Mouse (Mus musculus): ENCODE data around the gene Ano6. TPM values are rescaled to one million over a fixed set of nuclear protein-coding genes. Genes with fewer than 3 reads are reported as not detected.

Ano6 gene
- polyA plus RNA-seq, 2 experiments: 4.7 to 6.3 TPM

- Histone ChIP-seq H3K27ac (no peak overlapping the region), H3K27me3 (ENCODE audit: control insufficient read depth, insufficient read depth, low read length) (no peaks in the 10 kb centered on the region), H3K36me3 (replicated peaks; ENCODE audit: control insufficient read depth, insufficient read depth, low read depth) (no peaks in the 10 kb centered on the region), H3K9ac (replicated peaks) (no peak overlapping the region), H3K4me2 (ENCODE audit: low read depth) (no peak overlapping the region), H3K4me1 (replicated peaks; ENCODE audit: control insufficient read depth in 2 of 2, insufficient read depth in 2 of 2, low read length in 1 of 2) (no peaks in the 10 kb centered on the region; a peak in 1 of 4 replicates), H3K9me3 (ENCODE audit: control insufficient read depth, low read length) (no peaks in the 10 kb centered on the region), H3K4me3 (ENCODE audit: insufficient read depth in 1 of 2, low read depth in 2 of 2, low read length in 2 of 2) (no peak overlapping the region)
- no peak for DNase-seq (ENCODE audit: low read depth in 3 of 3, low spot score in 3 of 3)
- TF ChIP-seq CTCF (IDR thresholded peaks at IDR 0.05; ENCODE audit: low read depth) (no peak), EP300 (IDR thresholded peaks at IDR 0.05; ENCODE audit: low read depth) (no peak)
- 74% methylated on average over 10 of the region's 10 CpGs for WGBS (ENCODE audit: insufficient replicate concordance)
- no peak for ATAC-seq (ENCODE audit: insufficient read depth)
Observed at GRCm38 (mm10) chr15:95974021-95974597, 183.5 kb downstream of the Ano6 start.

GRCm38 (mm10) chr15:95976156-95976876 is 185.7 kb downstream of the Ano6 start:
- 54% methylated on average over 4 of the region's 4 CpGs for WGBS (ENCODE audit: insufficient replicate concordance)

DNA sequence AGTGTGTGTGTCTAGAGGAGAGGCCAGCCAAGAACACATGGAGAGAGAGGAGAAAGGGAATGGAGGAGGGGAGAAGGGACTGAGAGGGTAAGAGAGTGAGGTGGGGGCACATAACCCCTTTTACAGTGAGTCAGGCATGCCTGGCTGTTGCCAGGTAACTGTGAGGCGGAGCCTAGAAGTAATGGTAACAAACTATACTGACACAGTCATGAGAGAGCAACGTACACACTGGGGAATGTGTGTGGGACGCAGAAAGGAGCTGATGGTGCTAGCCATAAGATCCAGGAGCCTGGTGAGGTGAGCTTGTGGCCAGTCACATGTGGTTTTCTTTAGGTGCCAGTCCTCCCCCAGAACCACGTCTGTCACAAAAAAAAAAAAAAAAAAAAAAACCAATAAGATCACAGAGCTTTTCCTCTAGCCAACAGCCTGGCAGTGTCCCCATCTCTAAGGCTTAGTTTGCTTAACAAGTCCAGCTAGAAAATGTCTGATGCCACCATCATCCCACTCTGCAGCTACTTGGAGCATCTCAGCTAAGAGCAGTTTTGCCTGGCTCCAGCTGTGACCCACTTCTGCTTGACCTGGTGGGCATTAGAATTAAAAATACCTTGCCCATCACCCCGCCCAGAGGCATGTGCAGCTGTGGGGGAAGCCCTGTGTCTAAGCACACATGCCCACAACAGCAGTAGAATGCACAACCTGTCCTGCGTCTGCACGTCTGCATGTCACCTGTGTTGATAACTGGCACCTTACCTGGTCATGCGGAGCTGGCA is 186.7 kb downstream of the Ano6 start:
- no peaks in the 10 kb centered on the region; a peak in 1 of 4 replicates for H3K4me1 ChIP-seq (replicated peaks; ENCODE audit: control insufficient read depth in 2 of 2, insufficient read depth in 2 of 2, low read length in 1 of 2)
- no peaks in the 10 kb centered on the region for H3K27me3 ChIP-seq (ENCODE audit: control insufficient read depth, insufficient read depth, low read length)
- no peak overlapping the region for H3K4me2 ChIP-seq (ENCODE audit: low read depth)
- H3K4me3 ChIP-seq (ENCODE audit: insufficient read depth in 1 of 2, low read depth in 2 of 2, low read length in 2 of 2): no peak overlapping the region
- H3K9me3 ChIP-seq (ENCODE audit: control insufficient read depth, low read length): no peaks in the 10 kb centered on the region
- no peak overlapping the region for H3K27ac ChIP-seq
- 54% methylated on average over 8 of the region's 8 CpGs for WGBS (ENCODE audit: insufficient replicate concordance)
- no peak for TF ChIP-seq CTCF (IDR thresholded peaks at IDR 0.05; ENCODE audit: low read depth)
- no peak for TF ChIP-seq EP300 (IDR thresholded peaks at IDR 0.05; ENCODE audit: low read depth)
- ATAC-seq (ENCODE audit: insufficient read depth) (no peak), DNase-seq (ENCODE audit: low read depth in 3 of 3, low spot score in 3 of 3) (no peak)
- no peak overlapping the region for H3K9ac ChIP-seq (replicated peaks)
- no peaks in the 10 kb centered on the region for H3K36me3 ChIP-seq (replicated peaks; ENCODE audit: control insufficient read depth, insufficient read depth, low read depth)

More at GRCm38 (mm10) chr15:95976156-95976876, 185.7 kb downstream of the Ano6 start:
- H3K9me3 ChIP-seq (ENCODE audit: control insufficient read depth, low read length): no peaks in the 10 kb centered on the region
- ATAC-seq (ENCODE audit: insufficient read depth) (no peak), DNase-seq (ENCODE audit: low read depth in 3 of 3, low spot score in 3 of 3) (no peak)
- no peak for TF ChIP-seq EP300 (IDR thresholded peaks at IDR 0.05; ENCODE audit: low read depth)
- no peak for TF ChIP-seq CTCF (IDR thresholded peaks at IDR 0.05; ENCODE audit: low read depth)
- no peaks in the 10 kb centered on the region for H3K27me3 ChIP-seq (ENCODE audit: control insufficient read depth, insufficient read depth, low read length)
- H3K4me2 ChIP-seq (ENCODE audit: low read depth): no peak overlapping the region
- no peak overlapping the region for H3K9ac ChIP-seq (replicated peaks)
- H3K36me3 ChIP-seq (replicated peaks; ENCODE audit: control insufficient read depth, insufficient read depth, low read depth): no peaks in the 10 kb centered on the region
- no peak overlapping the region for H3K27ac ChIP-seq
- H3K4me3 ChIP-seq (ENCODE audit: insufficient read depth in 1 of 2, low read depth in 2 of 2, low read length in 2 of 2): no peak overlapping the region
- H3K4me1 ChIP-seq (replicated peaks; ENCODE audit: control insufficient read depth in 2 of 2, insufficient read depth in 2 of 2, low read length in 1 of 2): no peaks in the 10 kb centered on the region; a peak in 1 of 4 replicates

DNA sequence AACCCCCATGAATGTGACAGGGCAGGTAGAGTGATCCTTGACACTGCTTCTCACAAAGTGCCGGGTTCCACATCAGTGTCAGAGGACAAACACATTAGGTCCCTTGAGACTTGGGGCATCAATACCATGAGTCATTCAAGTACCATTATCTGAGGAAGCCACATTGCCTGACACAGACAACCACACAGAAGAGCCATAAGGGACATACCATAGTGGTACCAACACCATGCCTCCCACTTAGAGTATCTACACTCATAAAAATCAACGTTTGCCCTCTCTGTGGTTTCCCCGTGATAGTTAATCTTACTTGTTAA is 187.3 kb downstream of the Ano6 start:
- no peak for DNase-seq (ENCODE audit: low read depth in 3 of 3, low spot score in 3 of 3)
- TF ChIP-seq EP300 (IDR thresholded peaks at IDR 0.05; ENCODE audit: low read depth) (no peak), CTCF (IDR thresholded peaks at IDR 0.05; ENCODE audit: low read depth) (no peak)
- peak; percentile 56; the same call in 1 of the 2 replicates for ATAC-seq (ENCODE audit: insufficient read depth)
- Histone ChIP-seq H3K27ac (no peak overlapping the region), H3K4me2 (ENCODE audit: low read depth) (no peak overlapping the region), H3K9me3 (ENCODE audit: control insufficient read depth, low read length) (no peaks in the 10 kb centered on the region), H3K4me1 (replicated peaks; ENCODE audit: control insufficient read depth in 2 of 2, insufficient read depth in 2 of 2, low read length in 1 of 2) (no peaks in the 10 kb centered on the region; a peak in 1 of 4 replicates), H3K36me3 (replicated peaks; ENCODE audit: control insufficient read depth, insufficient read depth, low read depth) (no peaks in the 10 kb centered on the region), H3K4me3 (ENCODE audit: insufficient read depth in 1 of 2, low read depth in 2 of 2, low read length in 2 of 2) (no peak overlapping the region), H3K9ac (replicated peaks) (no peak overlapping the region), H3K27me3 (ENCODE audit: control insufficient read depth, insufficient read depth, low read length) (no peaks in the 10 kb centered on the region)
- 43% methylated on average over 3 of the region's 3 CpGs for WGBS (ENCODE audit: insufficient replicate concordance)

DNA sequence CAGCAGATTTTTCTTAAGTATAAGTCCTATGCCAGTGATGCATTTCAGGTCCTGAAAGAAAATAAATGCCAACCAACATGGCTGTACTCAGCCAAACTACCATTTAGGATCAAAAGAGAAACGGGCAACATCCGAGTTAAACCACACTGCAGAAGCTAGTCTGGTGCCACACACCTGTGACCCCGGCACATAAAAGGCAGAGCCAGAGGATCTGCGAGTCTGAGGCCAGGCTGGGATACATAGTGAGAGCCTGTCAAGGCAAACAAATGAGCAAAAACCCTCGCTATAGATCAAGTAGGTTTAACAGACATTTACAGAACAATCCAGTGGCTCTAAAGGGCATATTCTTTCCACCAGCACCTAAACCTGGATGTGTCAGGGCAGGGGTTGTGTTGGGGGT is 190.0 kb downstream of the Ano6 start:
- no peak overlapping the region for H3K27ac ChIP-seq
- no peak for ATAC-seq (ENCODE audit: insufficient read depth)
- no peak overlapping the region for H3K9ac ChIP-seq (replicated peaks)
- 52% methylated on average over 5 of the region's 5 CpGs for WGBS (ENCODE audit: insufficient replicate concordance)
- no peak overlapping the region for H3K4me2 ChIP-seq (ENCODE audit: low read depth)
- H3K27me3 ChIP-seq (ENCODE audit: control insufficient read depth, insufficient read depth, low read length): no peaks in the 10 kb centered on the region
- no peaks in the 10 kb centered on the region for H3K9me3 ChIP-seq (ENCODE audit: control insufficient read depth, low read length)
- no peak for TF ChIP-seq CTCF (IDR thresholded peaks at IDR 0.05; ENCODE audit: low read depth)
- TF ChIP-seq EP300 (IDR thresholded peaks at IDR 0.05; ENCODE audit: low read depth): no peak
- no peak for DNase-seq (ENCODE audit: low read depth in 3 of 3, low spot score in 3 of 3)
- H3K36me3 ChIP-seq (replicated peaks; ENCODE audit: control insufficient read depth, insufficient read depth, low read depth): no peaks in the 10 kb centered on the region
- no peak overlapping the region for H3K4me3 ChIP-seq (ENCODE audit: insufficient read depth in 1 of 2, low read depth in 2 of 2, low read length in 2 of 2)
- H3K4me1 ChIP-seq (replicated peaks; ENCODE audit: control insufficient read depth in 2 of 2, insufficient read depth in 2 of 2, low read length in 1 of 2): no peaks in the 10 kb centered on the region

All from liver, embryonic 14.5 days (tissue).